10 mouse cellular contexts compared by ENCODE assay signal in genomic region chr13:33074029-33074428, GRCm38 (mm10). TPM values are rescaled to one million over a fixed set of nuclear protein-coding genes. Genes with fewer than 3 reads are reported as not detected.
DNase-seq lines count a peak whose midpoint lies in the region; ATAC-seq and TF ChIP-seq lines count a peak whose summit lies in the region.
"Had no signal": no experiment of that assay in that cellular context is flagged by ENCODE, and none has a peak within 500 bp of the region (broad histone marks: within the 10 kb centered on the region; RNA-seq: fewer than 3 reads in every experiment).

No protein-coding gene starts in this region.

- no peaks in the 10 kb centered on the region for H3K4me1 ChIP-seq in intestine, postnatal 0 days (replicated peaks; ENCODE audit: control insufficient read depth, insufficient read depth, low read length)
- H3K4me1 ChIP-seq in intestine, embryonic 15.5 days (replicated peaks): no peaks in the 10 kb centered on the region
- H3K4me1 ChIP-seq in kidney, embryonic 16.5 days (ENCODE audit: insufficient read depth, low read length): no peaks in the 10 kb centered on the region
- H3K4me1 ChIP-seq: embryonic facial prominence, embryonic 15.5 days; neural tube, embryonic 13.5 days had no signal

- no peak overlapping the region for H3K4me3 ChIP-seq in intestine, postnatal 0 days (ENCODE audit: low read depth, low read length)
- H3K4me3 ChIP-seq in intestine, embryonic 15.5 days (replicated peaks): no peak overlapping the region
- H3K4me3 ChIP-seq in kidney, embryonic 16.5 days (ENCODE audit: low read length): no peak overlapping the region
- H3K4me3 ChIP-seq: embryonic facial prominence, embryonic 15.5 days; neural tube, embryonic 13.5 days had no signal

- TF ChIP-seq CTCF in intestine, postnatal 0 days (IDR thresholded peaks at IDR 0.05; ENCODE audit: low read depth): peak; percentile 82

- 0 out of 2 replicates have a peak, but pooled peaks have one; percentile 49 for ATAC-seq in intestine, postnatal 0 days
- no peak for ATAC-seq in intestine, embryonic 15.5 days
- peak; percentile 79; the same call in 1 of the 2 replicates for ATAC-seq in kidney, embryonic 16.5 days (ENCODE audit: low FRiP score, low TSS enrichment)
- peak; percentile 93 for ATAC-seq in megakaryocyte-erythroid progenitor cell, adult 5-6 weeks (replicated peaks; ENCODE audit: low FRiP score, low TSS enrichment, poor library complexity, severe bottlenecking)

- no peaks in the 10 kb centered on the region for H3K27me3 ChIP-seq in intestine, postnatal 0 days (replicated peaks; ENCODE audit: control insufficient read depth, insufficient read depth, low read length)
- H3K27me3 ChIP-seq in intestine, embryonic 15.5 days (replicated peaks): no peaks in the 10 kb centered on the region
- H3K27me3 ChIP-seq in kidney, embryonic 16.5 days (ENCODE audit: insufficient read depth, low read length): no peaks in the 10 kb centered on the region
- H3K27me3 ChIP-seq: embryonic facial prominence, embryonic 15.5 days; neural tube, embryonic 13.5 days had no signal

- H3K9ac ChIP-seq in intestine, postnatal 0 days (ENCODE audit: low read depth, low read length): no peak overlapping the region
- no peak overlapping the region for H3K9ac ChIP-seq in intestine, embryonic 15.5 days
- H3K9ac ChIP-seq in kidney, embryonic 16.5 days (replicated peaks; ENCODE audit: low read length): no peak overlapping the region
- H3K9ac ChIP-seq: embryonic facial prominence, embryonic 15.5 days; neural tube, embryonic 13.5 days had no signal

- H3K36me3 ChIP-seq in intestine, postnatal 0 days (ENCODE audit: control insufficient read depth, insufficient read depth): no peaks in the 10 kb centered on the region
- no peaks in the 10 kb centered on the region for H3K36me3 ChIP-seq in intestine, embryonic 15.5 days
- no peaks in the 10 kb centered on the region for H3K36me3 ChIP-seq in kidney, embryonic 16.5 days (ENCODE audit: insufficient read depth, low read length)
- H3K36me3 ChIP-seq: embryonic facial prominence, embryonic 15.5 days; neural tube, embryonic 13.5 days had no signal

- no peak overlapping the region for H3K4me2 ChIP-seq in intestine, postnatal 0 days (replicated peaks; ENCODE audit: low read depth)
- no peak overlapping the region for H3K4me2 ChIP-seq in intestine, embryonic 15.5 days (replicated peaks)
- H3K4me2 ChIP-seq in kidney, embryonic 16.5 days (replicated peaks; ENCODE audit: low read depth, low read length): no peak overlapping the region
- H3K4me2 ChIP-seq: embryonic facial prominence, embryonic 15.5 days; neural tube, embryonic 13.5 days had no signal

- H3K9me3 ChIP-seq in intestine, postnatal 0 days (ENCODE audit: control insufficient read depth): no peaks in the 10 kb centered on the region
- H3K9me3 ChIP-seq in intestine, embryonic 15.5 days: no peaks in the 10 kb centered on the region
- no peaks in the 10 kb centered on the region for H3K9me3 ChIP-seq in kidney, embryonic 16.5 days (ENCODE audit: low read length)
- H3K9me3 ChIP-seq: embryonic facial prominence, embryonic 15.5 days had no signal

- H3K27ac ChIP-seq in intestine, postnatal 0 days (ENCODE audit: low read depth, low read length): no peak overlapping the region
- H3K27ac ChIP-seq in intestine, embryonic 15.5 days: no peak overlapping the region
- no peak overlapping the region for H3K27ac ChIP-seq in kidney, embryonic 16.5 days (ENCODE audit: low read length)
- H3K27ac ChIP-seq: embryonic facial prominence, embryonic 15.5 days; neural tube, embryonic 13.5 days had no signal

- peak; percentile 56 for DNase-seq in Muller cell, postnatal 12 days (ENCODE audit: inconsistent ontology term)
- DNase-seq in embryo, embryonic 11.5 days (ENCODE audit: low read depth, low spot score): peak; percentile 20
- no peak for DNase-seq in layer of hippocampus, adult 11-12 months (ENCODE audit: low spot score)
- DNase-seq in frontal cortex, postnatal 25 days (ENCODE audit: low spot score in 2 of 2): no peak

RNA-seq across cellular contexts. Expression of gene Serpinb1b, which starts 4.3 kb away (rescaled TPM):
- 0.17 and 0.20 TPM in 2 replicates for polyA plus RNA-seq in intestine, postnatal 0 days (2015; fragmentation: Nextera tagmentation; extraction: Ambion mirVana)
- 0.33 TPM in 1 of 2 replicates, not detected in the other for polyA plus RNA-seq in intestine, embryonic 15.5 days (2015; fragmentation: Nextera tagmentation; extraction: Ambion mirVana)
- polyA plus RNA-seq in kidney, embryonic 16.5 days (2015; fragmentation: Nextera tagmentation; extraction: Ambion mirVana): not detected in 2 replicates
- total RNA-seq in megakaryocyte-erythroid progenitor cell, adult 5-6 weeks (2014; fragmentation: Nextera tagmentation): not detected in 2 replicates
- not detected in 2 replicates for total RNA-seq in megakaryocyte-erythroid progenitor cell, adult 5-6 weeks (2017)

RNA-seq across cellular contexts. Expression of gene Serpinb9b, which starts 46.8 kb away (rescaled TPM):
- 1.5 and 1.9 TPM in 2 replicates for polyA plus RNA-seq in intestine, postnatal 0 days (2015; fragmentation: Nextera tagmentation; extraction: Ambion mirVana)
- polyA plus RNA-seq in intestine, embryonic 15.5 days (2015; fragmentation: Nextera tagmentation; extraction: Ambion mirVana): 0.15 TPM in 1 of 2 replicates, not detected in the other
- polyA plus RNA-seq in kidney, embryonic 16.5 days (2015; fragmentation: Nextera tagmentation; extraction: Ambion mirVana): 0.09 TPM in 1 of 2 replicates, not detected in the other
- not detected in 2 replicates for total RNA-seq in megakaryocyte-erythroid progenitor cell, adult 5-6 weeks (2014; fragmentation: Nextera tagmentation)
- total RNA-seq in megakaryocyte-erythroid progenitor cell, adult 5-6 weeks (2017): not detected in 2 replicates

Comparison
In these comparisons a context has a peak if more than half of its experiments do, and no peak if none do; other contexts are left out.
1. DNase-seq: peak in Muller cell, postnatal 12 days (single experiment) and embryo, embryonic 11.5 days (single experiment); none in layer of hippocampus, adult 11-12 months (single experiment) and frontal cortex, postnatal 25 days (0 of 2).